Mouse (Mus musculus): ENCODE measurements around the gene Zfhx3. TPM values are rescaled to one million over a fixed set of nuclear protein-coding genes. Genes with fewer than 3 reads are reported as not detected.

Gene Zfhx3
- polyA plus RNA-seq, 2 experiments: 14.4 to 26.1 TPM

DNA sequence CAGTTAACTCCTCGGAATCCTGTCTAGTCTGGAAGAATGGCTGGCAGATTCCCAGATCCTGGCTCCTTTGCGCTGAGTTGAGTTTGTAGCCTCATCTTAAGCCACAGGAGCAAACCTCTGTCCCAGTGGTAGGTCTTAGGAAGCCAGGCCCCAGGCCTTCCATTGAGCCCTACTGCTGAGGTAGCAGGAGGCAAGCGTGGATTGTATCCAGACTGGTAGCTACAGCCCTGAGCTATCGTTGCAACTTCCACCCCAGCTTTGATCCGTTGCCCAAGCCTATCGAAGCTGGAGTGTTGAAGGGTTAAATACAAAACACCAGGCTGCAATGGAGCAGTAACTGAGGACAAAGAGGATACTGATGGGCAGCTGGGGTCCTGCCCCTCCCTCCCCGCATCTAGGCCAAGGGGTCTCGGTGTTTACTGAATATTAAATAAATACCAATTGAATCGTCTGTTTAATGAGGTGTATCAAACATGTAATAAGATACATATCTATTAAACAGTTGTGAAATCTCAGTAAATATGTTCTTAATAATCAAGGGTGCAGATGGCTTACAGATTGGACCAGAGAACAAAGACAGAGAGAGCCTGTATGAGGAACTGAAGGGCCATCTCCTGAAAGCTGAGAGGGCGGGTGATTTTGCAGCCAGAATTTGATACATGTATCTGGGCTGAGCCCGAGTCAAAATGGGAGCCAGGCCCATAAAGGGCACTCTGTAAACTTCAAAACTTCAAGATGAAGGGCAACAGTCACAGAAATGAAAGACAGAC, 611.5 kb downstream of the Zfhx3 start:
- 40% methylated on average over 11 of the region's 11 CpGs for WGBS
- Histone ChIP-seq H3K9ac (ENCODE audit: low read depth, low read length, severe bottlenecking) (no peak overlapping the region), H3K27ac (replicated peaks; ENCODE audit: low read depth, low read length) (no peak overlapping the region), H3K9me3 (ENCODE audit: control insufficient read depth, low read length) (no peaks in the 10 kb centered on the region), H3K4me1 (ENCODE audit: control insufficient read depth, insufficient read depth, low read length) (peaks cover 22% of the 10 kb centered on the region), H3K4me3 (replicated peaks; ENCODE audit: low read length) (no peak overlapping the region), H3K27me3 (ENCODE audit: control insufficient read depth, insufficient read depth, low read length) (no peaks in the 10 kb centered on the region), H3K4me2 (replicated peaks; ENCODE audit: low read depth, low read length, severe bottlenecking) (no peak overlapping the region), H3K36me3 (ENCODE audit: control insufficient read depth, insufficient read depth, low read length) (no peaks in the 10 kb centered on the region)
- DNase-seq (ENCODE audit: low spot score) (peak; percentile 31), ATAC-seq (ENCODE audit: low FRiP score, low read depth) (peak; percentile 31; the same call in 1 of the 2 replicates)
- no peak for TF ChIP-seq POLR2A (IDR thresholded peaks at IDR 0.05; ENCODE audit: borderline replicate concordance, extremely low read depth, insufficient read depth, insufficient read length)

- no peak for TF ChIP-seq POLR2A (IDR thresholded peaks at IDR 0.05; ENCODE audit: borderline replicate concordance, extremely low read depth, insufficient read depth, insufficient read length)
- 61% methylated on average over 12 of the region's 12 CpGs for WGBS
- DNase-seq (ENCODE audit: low spot score) (no peak), ATAC-seq (ENCODE audit: low FRiP score, low read depth) (peak; percentile 44; the same call in 1 of the 2 replicates)
- peaks cover 22% of the 10 kb centered on the region for H3K4me1 ChIP-seq (ENCODE audit: control insufficient read depth, insufficient read depth, low read length)
- no peak overlapping the region for H3K27ac ChIP-seq (replicated peaks; ENCODE audit: low read depth, low read length)
- H3K27me3 ChIP-seq (ENCODE audit: control insufficient read depth, insufficient read depth, low read length): no peaks in the 10 kb centered on the region
- H3K9me3 ChIP-seq (ENCODE audit: control insufficient read depth, low read length): no peaks in the 10 kb centered on the region
- H3K4me2 ChIP-seq (replicated peaks; ENCODE audit: low read depth, low read length, severe bottlenecking): no peak overlapping the region
- H3K4me3 ChIP-seq (replicated peaks; ENCODE audit: low read length): no peak overlapping the region
- no peaks in the 10 kb centered on the region for H3K36me3 ChIP-seq (ENCODE audit: control insufficient read depth, insufficient read depth, low read length)
- H3K9ac ChIP-seq (ENCODE audit: low read depth, low read length, severe bottlenecking): no peak overlapping the region
Observed at GRCm38 (mm10) chr8:108554578-108555245, 612.3 kb downstream of the Zfhx3 start.

GRCm38 (mm10) chr8:108563420-108563819, 621.0 kb downstream of the Zfhx3 start:
- Histone ChIP-seq H3K4me2 (replicated peaks; ENCODE audit: low read depth, low read length, severe bottlenecking) (no peak overlapping the region), H3K27me3 (ENCODE audit: control insufficient read depth, insufficient read depth, low read length) (no peaks in the 10 kb centered on the region), H3K9ac (ENCODE audit: low read depth, low read length, severe bottlenecking) (no peak overlapping the region), H3K4me3 (replicated peaks; ENCODE audit: low read length) (no peak overlapping the region), H3K36me3 (ENCODE audit: control insufficient read depth, insufficient read depth, low read length) (no peaks in the 10 kb centered on the region), H3K9me3 (ENCODE audit: control insufficient read depth, low read length) (no peaks in the 10 kb centered on the region), H3K4me1 (ENCODE audit: control insufficient read depth, insufficient read depth, low read length) (peaks cover 3% of the 10 kb centered on the region; the same call in 1 of the 2 replicates), H3K27ac (replicated peaks; ENCODE audit: low read depth, low read length) (no peak overlapping the region)
- DNase-seq (ENCODE audit: low spot score): no peak
- 81% methylated on average over 6 of the region's 6 CpGs for WGBS
- no peak for ATAC-seq (ENCODE audit: low FRiP score, low read depth)
- TF ChIP-seq POLR2A (IDR thresholded peaks at IDR 0.05; ENCODE audit: borderline replicate concordance, extremely low read depth, insufficient read depth, insufficient read length): no peak

- H3K27ac ChIP-seq (replicated peaks; ENCODE audit: low read depth, low read length): no peak overlapping the region
- no peaks in the 10 kb centered on the region for H3K9me3 ChIP-seq (ENCODE audit: control insufficient read depth, low read length)
- WGBS: 48% methylated on average over 7 of the region's 7 CpGs
- peaks cover 3% of the 10 kb centered on the region; the same call in 1 of the 2 replicates for H3K4me1 ChIP-seq (ENCODE audit: control insufficient read depth, insufficient read depth, low read length)
- H3K36me3 ChIP-seq (ENCODE audit: control insufficient read depth, insufficient read depth, low read length): no peaks in the 10 kb centered on the region
- H3K9ac ChIP-seq (ENCODE audit: low read depth, low read length, severe bottlenecking): no peak overlapping the region
- no peak for TF ChIP-seq POLR2A (IDR thresholded peaks at IDR 0.05; ENCODE audit: borderline replicate concordance, extremely low read depth, insufficient read depth, insufficient read length)
- ATAC-seq (ENCODE audit: low FRiP score, low read depth) (no peak), DNase-seq (ENCODE audit: low spot score) (no peak)
- H3K4me2 ChIP-seq (replicated peaks; ENCODE audit: low read depth, low read length, severe bottlenecking): no peak overlapping the region
- H3K27me3 ChIP-seq (ENCODE audit: control insufficient read depth, insufficient read depth, low read length): no peaks in the 10 kb centered on the region
- no peak overlapping the region for H3K4me3 ChIP-seq (replicated peaks; ENCODE audit: low read length)
Observed at GRCm38 (mm10) chr8:108563934-108564564, 621.6 kb downstream of the Zfhx3 start.

GRCm38 (mm10) chr8:108566035-108566434, 623.6 kb downstream of the Zfhx3 start:
- H3K27me3 ChIP-seq (ENCODE audit: control insufficient read depth, insufficient read depth, low read length): no peaks in the 10 kb centered on the region
- 62% methylated on average over 12 of the region's 12 CpGs for WGBS
- ATAC-seq (ENCODE audit: low FRiP score, low read depth): peak; percentile 34; the same call in 1 of the 2 replicates

More at GRCm38 (mm10) chr8:108566035-108566434, 623.6 kb downstream of the Zfhx3 start:
- H3K4me1 ChIP-seq (ENCODE audit: control insufficient read depth, insufficient read depth, low read length): peaks cover 3% of the 10 kb centered on the region; the same call in 1 of the 2 replicates
- peak; percentile 16 for DNase-seq (ENCODE audit: low spot score)
- no peaks in the 10 kb centered on the region for H3K9me3 ChIP-seq (ENCODE audit: control insufficient read depth, low read length)
- no peak overlapping the region for H3K4me3 ChIP-seq (replicated peaks; ENCODE audit: low read length)
- H3K27ac ChIP-seq (replicated peaks; ENCODE audit: low read depth, low read length): no peak overlapping the region
- TF ChIP-seq POLR2A (IDR thresholded peaks at IDR 0.05; ENCODE audit: borderline replicate concordance, extremely low read depth, insufficient read depth, insufficient read length): no peak
- no peaks in the 10 kb centered on the region for H3K36me3 ChIP-seq (ENCODE audit: control insufficient read depth, insufficient read depth, low read length)
- no peak overlapping the region for H3K4me2 ChIP-seq (replicated peaks; ENCODE audit: low read depth, low read length, severe bottlenecking)
- H3K9ac ChIP-seq (ENCODE audit: low read depth, low read length, severe bottlenecking): no peak overlapping the region
